Mouse (Mus musculus): ENCODE measurements around the gene Mapk14.

DNA sequence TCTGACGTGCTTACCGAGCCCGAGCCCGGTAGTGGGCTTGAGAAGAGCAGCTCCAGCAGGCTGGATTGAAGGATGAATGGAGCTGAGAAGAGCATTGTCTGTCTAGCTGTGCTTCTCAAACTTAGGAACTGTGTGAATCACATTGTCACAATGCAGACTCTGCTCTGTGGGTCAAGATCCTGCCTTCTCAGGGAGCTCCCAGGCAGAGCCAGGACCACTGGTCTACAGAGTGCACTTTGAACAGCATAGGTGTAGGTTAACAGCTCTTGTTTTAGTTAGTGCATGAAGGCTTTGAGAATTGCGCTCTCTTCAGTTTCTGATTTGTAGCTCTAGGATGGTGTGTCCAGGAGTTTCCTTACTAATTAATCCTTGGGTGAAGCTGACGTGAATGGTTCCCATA is 20.1 kb downstream of the Mapk14 start:
- TF ChIP-seq CTCF (IDR thresholded peaks at IDR 0.05; ENCODE audit: borderline replicate concordance, extremely low read depth, insufficient read depth, insufficient read length) (no peak), POLR2A (IDR thresholded peaks at IDR 0.05; ENCODE audit: borderline replicate concordance, extremely low read depth, insufficient read depth, insufficient read length, poor library complexity, severe bottlenecking) (no peak)

Measured in brain, embryonic 14.5 days (tissue).